Mouse (Mus musculus) MEL (cell line): ENCODE results near the gene Vsig10l. TPM values are rescaled to one million over a fixed set of nuclear protein-coding genes. Genes with fewer than 3 reads are reported as not detected.

Experiments
- DNase-seq: peaks from one replicate; pipeline ENCODE4 v3.0.0; 2011; ENCODE audit warnings: low read depth, low spot score
- H3K27ac ChIP-seq: 2 replicates; pipeline ENCODE4 v1.5.1; 2012; ENCODE audit warnings: low read depth, mild to moderate bottlenecking, control low read depth, low read length, moderate library complexity; ENCODE audit not compliant: control insufficient read depth
- H3K27me3 ChIP-seq, 2 experiments: fragments of 150-350 bp in 1 of 2; sonication (generic) in 1 of 2; 2 replicates each; pipeline ENCODE4 v1.6.1; 2012; ENCODE audit warnings: low read length in 2 of 2, mild to moderate bottlenecking in 2 of 2, improper control_type of control experiment in 1 of 2, moderate library complexity in 1 of 2; ENCODE audit not compliant: insufficient read depth in 2 of 2, control insufficient read depth in 1 of 2
- H3K36me3 ChIP-seq, 2 experiments: 2 replicates each; pipeline ENCODE4 v1.6.1; 2012 to 2014; ENCODE audit warnings: low read length in 2 of 2, improper control_type of control experiment in 1 of 2, inconsistent platforms in 1 of 2, mild to moderate bottlenecking in 1 of 2; ENCODE audit not compliant: insufficient read depth in 2 of 2, control insufficient read depth in 1 of 2
- H3K4me1 ChIP-seq, 2 experiments: fragments of 150-350 bp in 1 of 2; sonication (generic) in 1 of 2; 2 replicates each; pipeline ENCODE4 v1.6.1; 2012; ENCODE audit warnings: low read length in 2 of 2, improper control_type of control experiment in 1 of 2, mild to moderate bottlenecking in 1 of 2; ENCODE audit not compliant: insufficient read depth in 2 of 2, control insufficient read depth in 1 of 2
- H3K4me3 ChIP-seq, 2 experiments: fragments of 150-350 bp in 1 of 2; sonication (generic) in 1 of 2; 2 replicates each; pipeline ENCODE4 v1.5.1; 2012; ENCODE audit warnings: low read depth in 2 of 2, low read length in 2 of 2, mild to moderate bottlenecking in 2 of 2, moderate library complexity in 2 of 2, control low read depth in 1 of 2, improper control_type of control experiment in 1 of 2; ENCODE audit not compliant: control insufficient read depth in 1 of 2, insufficient read depth in 1 of 2
- H3K79me2 ChIP-seq: 2 replicates; pipeline ENCODE4 v1.6.1; 2012; ENCODE audit warnings: mild to moderate bottlenecking, low read length, moderate library complexity; ENCODE audit not compliant: control insufficient read depth, poor library complexity, insufficient read depth
- H3K9ac ChIP-seq: 2 replicates; pipeline ENCODE4 v1.6.1; 2012; ENCODE audit warnings: low read depth, mild to moderate bottlenecking, control low read depth, low read length, moderate library complexity; ENCODE audit not compliant: control insufficient read depth, poor library complexity, severe bottlenecking
- H3K9me3 ChIP-seq: fragments of 150-350 bp; sonication (generic); replicated peaks from 2 replicates; pipeline ENCODE4 v1.6.1; 2012; ENCODE audit warnings: mild to moderate bottlenecking, low read length, improper control_type of control experiment, moderate library complexity; ENCODE audit not compliant: insufficient read depth
- BHLHE40 ChIP-seq: IDR thresholded peaks from 2 replicates; pipeline ENCODE4 v1.6.1; 2012; ENCODE audit warnings: low read depth, mild to moderate bottlenecking, inconsistent platforms, low read length, improper control_type of control experiment, borderline replicate concordance
- CHD1 ChIP-seq: IDR thresholded peaks from 2 replicates; pipeline ENCODE4 v1.6.1; 2012; ENCODE audit warnings: low read depth, mild to moderate bottlenecking, inconsistent platforms, low read length, improper control_type of control experiment
- CHD2 ChIP-seq: IDR thresholded peaks from 2 replicates; pipeline ENCODE4 v1.6.1; 2011; ENCODE audit warnings: low read length, improper control_type of control experiment
- CTCF ChIP-seq, 3 experiments: IDR thresholded peaks in 2 of 3; conservative IDR thresholded peaks in 1 of 3; 2 replicates each; pipeline ENCODE4 v1.5.1; 2011 to 2012; ENCODE audit warnings: low read length in 3 of 3, low read depth in 2 of 3, mild to moderate bottlenecking in 2 of 3, improper control_type of control experiment in 1 of 3, inconsistent platforms in 1 of 3, mixed read lengths in 1 of 3, moderate library complexity in 1 of 3; ENCODE audit not compliant: control insufficient read depth in 1 of 3, insufficient read depth in 1 of 3, poor library complexity in 1 of 3, severe bottlenecking in 1 of 3
- E2F4 ChIP-seq: IDR thresholded peaks from 2 replicates; pipeline ENCODE4 v1.6.1; 2011; ENCODE audit warnings: low read depth, low read length, improper control_type of control experiment, borderline replicate concordance
- ELF1 ChIP-seq: IDR thresholded peaks from 2 replicates; pipeline ENCODE4 v1.6.1; 2014; ENCODE audit warnings: low read depth, mild to moderate bottlenecking, inconsistent platforms, low read length, improper control_type of control experiment, moderate library complexity
- EP300 ChIP-seq, 2 experiments: IDR thresholded peaks; 2 replicates each; pipeline ENCODE4 v1.6.1; 2011; ENCODE audit warnings: improper control_type of control experiment in 2 of 2, low read length in 2 of 2, low read depth in 1 of 2, mild to moderate bottlenecking in 1 of 2
- GATA1 ChIP-seq: IDR thresholded peaks from 2 replicates; pipeline ENCODE4 v1.6.1; 2011; ENCODE audit warnings: low read depth, low read length, improper control_type of control experiment
- JUND ChIP-seq: IDR thresholded peaks from 2 replicates; pipeline ENCODE4 v1.6.1; 2011; ENCODE audit warnings: low read depth, mild to moderate bottlenecking, improper control_type of control experiment, low read length
- MAX ChIP-seq: IDR thresholded peaks from 2 replicates; pipeline ENCODE4 v1.6.1; 2011; ENCODE audit warnings: low read length, improper control_type of control experiment
- MAZ ChIP-seq: IDR thresholded peaks from 2 replicates; pipeline ENCODE4 v1.6.1; 2012; ENCODE audit warnings: low read depth, mild to moderate bottlenecking, inconsistent platforms, low read length, improper control_type of control experiment
- MEF2A ChIP-seq: IDR thresholded peaks from 2 replicates; pipeline ENCODE4 v1.6.1; 2014; ENCODE audit warnings: low read depth, mild to moderate bottlenecking, inconsistent platforms, low read length, improper control_type of control experiment; ENCODE audit not compliant: poor library complexity, insufficient replicate concordance, severe bottlenecking; ENCODE audit errors: extremely low read depth
- POLR2AphosphoS2 ChIP-seq: IDR thresholded peaks from 2 replicates; pipeline ENCODE4 v1.6.1; 2011; ENCODE audit warnings: low read length, improper control_type of control experiment
- POLR2AphosphoS5 ChIP-seq: IDR thresholded peaks from 2 replicates; pipeline ENCODE4 v1.6.1; 2012; ENCODE audit warnings: low read depth, borderline replicate concordance, mild to moderate bottlenecking, inconsistent platforms, low read length, moderate library complexity, mixed read lengths
- RCOR1 ChIP-seq: IDR thresholded peaks from 2 replicates; pipeline ENCODE4 v1.6.1; 2012; ENCODE audit warnings: low read depth, mild to moderate bottlenecking, inconsistent platforms, low read length, improper control_type of control experiment
- SIN3A ChIP-seq: IDR thresholded peaks from 2 replicates; pipeline ENCODE4 v1.6.1; 2012; ENCODE audit warnings: low read length, improper control_type of control experiment, inconsistent platforms
- TAL1 ChIP-seq: IDR thresholded peaks from 2 replicates; pipeline ENCODE4 v1.6.1; 2012; ENCODE audit warnings: mild to moderate bottlenecking, inconsistent platforms, low read length, moderate library complexity, mixed read lengths
- TCF12 ChIP-seq: IDR thresholded peaks from 2 replicates; pipeline ENCODE4 v1.6.1; 2014; ENCODE audit warnings: low read depth, mild to moderate bottlenecking, inconsistent platforms, low read length, improper control_type of control experiment, moderate library complexity
- USF1 ChIP-seq: IDR thresholded peaks from 2 replicates; pipeline ENCODE4 v1.6.1; 2014; ENCODE audit warnings: low read depth, mild to moderate bottlenecking, inconsistent platforms, low read length, improper control_type of control experiment, moderate library complexity
- ZC3H11A ChIP-seq: IDR thresholded peaks from 2 replicates; pipeline ENCODE4 v1.6.1; 2012; ENCODE audit warnings: low read depth, mild to moderate bottlenecking, inconsistent platforms, low read length, improper control_type of control experiment
- ZMIZ1 ChIP-seq: IDR thresholded peaks from 2 replicates; pipeline ENCODE4 v1.6.1; 2012; ENCODE audit warnings: low read depth, mild to moderate bottlenecking, inconsistent platforms, low read length, improper control_type of control experiment, moderate library complexity
- ZNF384 ChIP-seq: IDR thresholded peaks from 2 replicates; pipeline ENCODE4 v1.6.1; 2012; ENCODE audit warnings: low read depth, mild to moderate bottlenecking, inconsistent platforms, low read length, improper control_type of control experiment
- polyA plus RNA-seq, 2 experiments: library from polyadenylated mRNA; stranded (reverse) in 1 of 2; unstranded in 1 of 2; fragments of >175 nt in 1 of 2; fragments of >200 nt in 1 of 2; gene quantifications; 2 replicates each; pipeline versions ENCODE4 v1.2.1 to v1.2.4; 2012; ENCODE audit warnings: low replicate concordance in 2 of 2, low read depth in 1 of 2; ENCODE audit not compliant: insufficient read length in 2 of 2, insufficient read depth in 1 of 2, missing spikeins in 1 of 2
- total RNA-seq: library from RNA; depleted of rRNA; stranded (reverse); fragments of 300-350 nt; gene quantifications from 2 replicates; pipeline ENCODE4 v1.2.3, GENCODE M21; 2012

Gene Vsig10l
- total and polyA plus RNA-seq, 3 experiments = 0.08 to 0.65 TPM; not detected in 1

- TF ChIP-seq BHLHE40 = no peak
These were observed 19.3 kb downstream of the Vsig10l start (continued) for GRCm38 (mm10) chr7:43482090-43482716.

- TF ChIP-seq CHD1 (no peak), EP300 (IDR thresholded peaks at IDR 0.05; ENCODE audit: low read depth in 1 of 2, low read length in 2 of 2) (no peak), ELF1 (no peak), MAX (no peak), CHD2 (no peak), GATA1 (no peak), TCF12 (no peak), SIN3A (no peak), RCOR1 (no peak), MAZ (no peak), E2F4 (no peak), ZNF384 (no peak)
- peak; percentile 7 for DNase-seq
- no peaks in the 10 kb centered on the region for H3K27me3 ChIP-seq
- H3K9ac ChIP-seq = no peak overlapping the region
- no peak overlapping the region for H3K4me3 ChIP-seq
- no peaks in the 10 kb centered on the region for H3K36me3 ChIP-seq
- H3K4me1 ChIP-seq = no peaks in the 10 kb centered on the region
- H3K79me2 ChIP-seq = no peaks in the 10 kb centered on the region
- no peaks in the 10 kb centered on the region for H3K9me3 ChIP-seq
- H3K27ac ChIP-seq = no peak overlapping the region
These were observed 20.3 kb downstream of the Vsig10l start for GRCm38 (mm10) chr7:43483236-43483635.

GRCm38 (mm10) chr7:43488646-43489045, 25.7 kb downstream of the Vsig10l start:
- H3K79me2 ChIP-seq = no peaks in the 10 kb centered on the region
- H3K27ac ChIP-seq = no peak overlapping the region
- H3K9me3 ChIP-seq = no peaks in the 10 kb centered on the region
- H3K4me3 ChIP-seq = no peak overlapping the region
- no peaks in the 10 kb centered on the region for H3K27me3 ChIP-seq
- H3K4me1 ChIP-seq = no peaks in the 10 kb centered on the region
- no peak for DNase-seq
- H3K9ac ChIP-seq = no peak overlapping the region
- H3K36me3 ChIP-seq = no peaks in the 10 kb centered on the region
- TF ChIP-seq TAL1 (no peak), POLR2AphosphoS5 (no peak), JUND (no peak), POLR2AphosphoS2 (no peak), ZMIZ1 (no peak), ZC3H11A (no peak), USF1 (no peak), E2F4 (no peak), RCOR1 (no peak), CTCF (IDR thresholded peaks at IDR 0.05 in 2 of 3, conservative IDR thresholded peaks at IDR 0.05 in 1 of 3; ENCODE audit: control insufficient read depth in 1 of 3, insufficient read depth in 1 of 3, low read depth in 2 of 3, low read length in 3 of 3, poor library complexity in 1 of 3, severe bottlenecking in 1 of 3) (no peak), MEF2A (no peak)
